Mouse (Mus musculus): ENCODE results near the gene Acsm1.

The Acsm1 gene

GRCm38 (mm10) chr7:119673465-119673864 is 66.6 kb downstream of the Acsm1 start:
- DNase-seq: peak; percentile 28

- DNase-seq: no peak
These were observed 73.3 kb downstream of the Acsm1 start for GRCm38 (mm10) chr7:119680107-119680506.

- DNase-seq: no peak
These were observed 75.9 kb downstream of the Acsm1 start for GRCm38 (mm10) chr7:119682699-119683098.

- DNase-seq: no peak
These were observed 82.9 kb downstream of the Acsm1 start, which contains the start of gene Acsm4 for GRCm38 (mm10) chr7:119689726-119690125. Gene Acsm4 (plus strand): TSS chr7:119690026.

GRCm38 (mm10) chr7:119692302-119692701 is 85.5 kb downstream of the Acsm1 start:
- no peak for DNase-seq

GRCm38 (mm10) chr7:119694926-119695325 is 88.1 kb downstream of the Acsm1 start:
- no peak for DNase-seq
